Mouse (Mus musculus) frontal cortex, postnatal 14 days (tissue): ENCODE measurements around the gene Olfr1434.
"Not testable (repeated sequence)": the region's sequence is repeated elsewhere in the genome, so short reads cannot be mapped to it uniquely, and the experiment has no call there.

Experiments
- DNase-seq, 2 experiments: peaks; one replicate each; pipeline ENCODE4 v3.0.0; 2022; ENCODE audit warnings: low spot score in 2 of 2

The Olfr1434 gene

GRCm38 (mm10) chr19:12279554-12279953 lies at the start of gene Olfr1434:
Gene Olfr1434, plus strand, starts transcription at chr19:12279854.
- no peak for DNase-seq

GRCm38 (mm10) chr19:12232496-12232895 lies 47.2 kb upstream of the Olfr1434 start, which contains the start of gene Olfr1432:
Gene Olfr1432, minus strand, starts transcription at chr19:12232596.
- DNase-seq = not testable (repeated sequence)

- no peak for DNase-seq
These were observed 38.1 kb upstream of the Olfr1434 start, which contains the start of gene Olfr262 for GRCm38 (mm10) chr19:12241559-12241958. Gene Olfr262, minus strand, starts transcription at chr19:12241659.

- no peak for DNase-seq
These were observed 18.9 kb upstream of the Olfr1434 start, which contains the start of gene Olfr235 for GRCm38 (mm10) chr19:12260732-12261131. Gene Olfr235, plus strand, starts transcription at chr19:12261032.

- no peak for DNase-seq
These were observed 13.3 kb downstream of the Olfr1434 start for GRCm38 (mm10) chr19:12292979-12293378.

- not testable (repeated sequence) for DNase-seq
These were observed 19.4 kb downstream of the Olfr1434 start, which contains the start of gene Olfr1436 for GRCm38 (mm10) chr19:12299030-12299429. Gene Olfr1436, minus strand, starts transcription at chr19:12299130.

- no peak for DNase-seq
These were observed 45.3 kb downstream of the Olfr1434 start, which contains the start of gene Olfr1437 for GRCm38 (mm10) chr19:12325001-12325400. Gene Olfr1437, minus strand, starts transcription at chr19:12325101.
